Mouse (Mus musculus) kidney, postnatal 10 days (tissue): Measurements from ENCODE around the gene Sestd1.
A peak's percentile ranks its signal among the peaks of the same experiment; 100 is the strongest.

Source experiments
- DNase-seq: peaks from one replicate; pipeline ENCODE4 v3.0.0; 2021; ENCODE audit warnings: mixed read lengths

The Sestd1 gene

DNA sequence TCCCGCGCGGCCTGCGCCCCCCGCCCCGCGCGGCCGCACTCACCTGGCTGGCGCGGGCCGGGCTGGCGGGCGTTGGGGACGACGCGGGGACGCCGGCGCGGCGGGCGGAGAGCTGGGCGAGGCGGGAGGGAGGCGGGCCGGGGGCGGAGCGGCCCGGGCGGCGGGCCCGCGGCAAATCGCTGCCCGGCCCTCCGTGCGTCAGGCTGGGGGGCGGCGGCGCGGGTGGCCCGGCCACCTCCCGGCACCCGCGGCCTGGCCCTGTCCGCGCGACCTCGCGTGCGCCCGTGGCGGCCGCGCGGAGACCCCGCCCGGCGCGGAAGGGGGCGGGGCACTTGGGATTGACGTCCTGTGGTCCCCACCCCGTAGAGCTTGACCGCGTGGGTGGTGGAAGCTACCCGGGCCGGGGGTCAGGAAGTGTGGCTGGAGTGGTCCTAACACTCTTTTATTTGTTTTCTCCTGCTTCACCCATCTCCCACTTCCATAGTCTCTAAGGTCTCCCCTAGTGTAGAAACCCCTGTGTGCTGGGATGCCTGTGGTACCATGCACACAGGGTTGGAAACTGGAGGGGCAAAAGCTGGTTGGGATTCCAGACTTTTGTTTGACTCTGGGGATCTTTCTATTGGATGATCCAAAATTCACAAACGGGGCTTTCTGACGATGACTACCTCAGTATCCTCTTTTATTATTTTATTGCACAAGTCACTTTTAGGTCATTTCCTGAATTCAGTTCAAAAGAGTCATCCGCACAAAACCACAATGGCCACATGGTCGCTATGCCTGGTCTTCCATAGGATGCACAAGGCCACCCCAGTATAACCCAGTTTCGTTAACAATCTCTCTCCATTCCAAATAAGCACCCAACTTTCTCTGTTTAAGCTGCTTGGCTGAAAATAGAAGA lies at the start of gene Sestd1:
Gene Sestd1 (minus strand): TSS at position 81 of the 898 bp plus-strand sequence.
- DNase-seq: peak; percentile 87

DNA sequence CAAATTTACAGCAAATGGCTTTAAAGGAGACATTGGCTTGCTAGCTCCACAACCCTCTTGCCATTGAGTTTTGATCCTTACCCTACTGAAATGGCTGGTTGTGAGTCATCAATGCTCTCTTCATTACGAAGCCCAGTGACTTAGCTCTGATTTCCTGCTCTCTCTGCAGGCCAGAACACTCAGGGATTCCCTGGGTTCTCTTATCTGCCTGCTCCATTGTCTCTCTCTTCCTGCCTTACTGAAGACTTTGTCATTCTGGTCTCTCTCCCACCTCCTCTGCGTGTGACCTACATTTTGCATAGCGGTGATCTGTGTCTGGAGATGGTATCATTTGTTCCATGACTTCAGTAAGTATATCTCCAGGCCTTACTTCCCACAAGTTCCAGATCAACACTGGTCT lies 46.9 kb upstream of the Sestd1 start:
- DNase-seq: no peak

DNA sequence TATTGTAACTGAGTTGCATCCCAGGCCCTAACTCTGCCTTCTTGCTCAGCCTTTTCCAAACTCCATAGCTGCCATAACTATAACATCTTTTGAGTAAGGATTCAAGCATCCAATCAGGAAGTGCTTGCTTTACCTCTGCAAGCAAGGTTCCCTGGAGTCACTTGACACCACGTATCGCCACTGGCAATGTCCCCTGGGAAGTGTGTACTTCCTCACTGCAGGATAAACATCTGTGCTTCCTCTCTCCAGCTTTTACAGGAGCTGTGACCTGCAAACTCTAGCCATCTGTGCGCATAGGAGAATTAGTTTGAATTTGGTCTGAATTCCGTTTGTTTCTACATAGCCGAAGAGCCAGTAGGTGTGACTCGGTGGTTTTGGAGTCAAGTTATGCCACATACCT lies 43.3 kb upstream of the Sestd1 start:
- DNase-seq: no peak

DNA sequence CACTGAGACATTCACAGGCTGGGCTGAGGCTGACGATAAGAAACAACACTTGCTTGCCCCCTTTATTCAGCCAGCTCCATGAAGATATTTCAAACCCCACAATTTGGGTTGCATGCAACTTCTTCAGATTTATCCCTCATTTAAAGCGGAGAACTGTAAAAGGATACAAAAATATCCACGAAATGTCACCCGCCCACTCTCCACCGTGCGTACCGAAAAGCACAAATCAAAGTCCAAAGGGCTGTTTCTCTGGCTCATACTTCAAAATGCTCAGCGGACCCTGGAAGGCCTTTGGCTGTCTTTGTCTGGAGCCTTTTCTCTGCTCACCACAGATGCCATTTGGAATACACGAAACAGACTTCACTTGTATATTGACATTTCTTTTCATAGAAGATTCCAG lies 42.8 kb upstream of the Sestd1 start:
- peak; percentile 61 for DNase-seq

DNA sequence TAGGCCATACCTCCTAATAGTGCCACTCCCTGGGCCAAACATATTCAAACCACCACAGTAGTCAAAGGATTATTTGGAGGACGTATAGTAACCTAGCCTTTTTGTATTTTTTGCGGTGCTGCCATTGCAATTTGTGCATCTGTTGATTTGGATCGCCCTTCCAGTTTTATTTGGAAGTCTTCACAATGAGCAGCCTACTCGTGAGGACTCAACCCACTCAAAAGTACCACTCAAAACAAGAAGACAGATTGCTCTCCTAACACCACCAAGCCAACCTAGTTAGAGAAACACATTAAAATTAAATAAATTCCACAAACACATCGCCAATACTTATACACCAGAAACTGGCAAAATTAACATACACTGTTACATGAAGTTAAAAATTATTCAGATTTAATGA lies 38.8 kb upstream of the Sestd1 start:
- no peak for DNase-seq

DNA sequence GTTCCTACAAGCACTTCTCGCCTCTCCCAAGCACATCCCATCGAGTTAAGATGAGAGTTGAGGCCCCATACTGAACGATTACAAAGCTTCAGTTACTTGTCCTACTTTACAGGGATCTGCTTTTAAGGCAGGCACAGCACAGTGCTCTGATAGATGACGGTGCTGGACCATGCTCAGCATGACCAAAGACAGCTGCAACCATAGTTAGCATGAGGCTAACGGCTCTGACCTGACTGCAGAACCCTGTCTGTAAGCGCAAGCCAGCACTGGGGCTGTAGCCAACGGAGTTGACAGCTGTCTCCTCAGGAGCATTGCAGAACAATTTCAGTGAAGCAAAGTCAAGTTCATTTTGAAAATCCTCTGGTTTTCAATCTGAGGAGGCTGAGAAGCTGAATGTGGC lies 36.6 kb upstream of the Sestd1 start:
- DNase-seq: peak; percentile 67

DNA sequence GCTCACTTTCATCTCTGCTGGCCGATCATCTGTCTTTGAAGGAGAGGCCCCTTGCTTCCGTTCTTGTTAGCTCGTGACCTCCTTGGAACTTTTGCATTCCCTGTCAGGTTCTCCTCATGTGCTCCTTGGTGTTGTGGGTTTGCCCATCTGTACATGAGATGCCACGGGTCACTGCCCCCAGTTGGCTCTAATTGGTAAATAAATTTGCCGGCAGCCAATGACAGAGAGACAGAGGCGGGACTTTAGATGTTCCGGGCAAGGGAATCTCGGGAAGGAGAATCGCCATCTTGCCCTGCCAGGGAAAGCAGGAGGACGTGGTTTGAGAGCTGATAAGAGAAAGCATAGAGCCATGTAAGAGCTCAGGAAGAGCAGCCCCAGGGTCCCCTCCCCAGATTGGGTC lies 33.5 kb upstream of the Sestd1 start:
- DNase-seq: no peak

DNA sequence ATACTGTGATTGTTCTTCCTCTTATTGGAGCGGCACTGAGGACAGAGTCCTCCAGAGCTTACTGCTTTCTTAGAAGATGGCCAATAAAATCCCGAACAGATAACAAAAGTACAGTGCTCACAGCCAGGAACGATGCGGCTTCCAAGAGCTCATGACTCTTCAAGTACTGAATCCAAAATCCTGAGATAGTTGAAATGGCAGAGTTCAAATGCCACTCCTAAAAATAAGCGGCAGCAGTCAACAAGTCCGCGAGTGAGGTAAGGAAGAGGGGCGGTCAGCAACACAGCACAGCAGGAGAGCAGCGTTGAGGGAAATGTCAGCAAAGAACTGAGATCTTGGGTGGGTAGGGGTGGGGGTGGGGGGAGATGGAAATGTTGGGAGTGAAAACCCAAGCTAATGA lies 32.2 kb upstream of the Sestd1 start:
- no peak for DNase-seq

DNA sequence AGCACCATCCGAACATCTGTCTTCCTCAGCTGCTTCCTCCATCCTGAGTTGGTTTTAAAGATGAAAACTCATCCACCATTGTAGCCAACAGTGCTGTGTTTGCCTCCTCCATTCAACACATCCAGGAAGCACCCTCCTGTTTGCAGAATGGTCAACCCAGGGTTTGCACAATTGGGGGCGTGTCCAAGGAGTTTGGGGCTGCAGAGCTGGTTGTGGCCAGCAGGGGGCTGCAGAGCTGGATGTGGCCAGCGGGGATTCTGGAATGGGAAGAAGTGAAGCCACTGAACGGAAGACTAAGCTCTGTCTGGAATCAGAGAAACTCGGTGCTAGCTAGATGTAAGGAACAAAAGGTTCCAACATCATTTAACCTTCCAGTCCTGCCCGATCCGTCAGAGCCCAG lies 28.9 kb upstream of the Sestd1 start:
- DNase-seq: peak; percentile 69

DNA sequence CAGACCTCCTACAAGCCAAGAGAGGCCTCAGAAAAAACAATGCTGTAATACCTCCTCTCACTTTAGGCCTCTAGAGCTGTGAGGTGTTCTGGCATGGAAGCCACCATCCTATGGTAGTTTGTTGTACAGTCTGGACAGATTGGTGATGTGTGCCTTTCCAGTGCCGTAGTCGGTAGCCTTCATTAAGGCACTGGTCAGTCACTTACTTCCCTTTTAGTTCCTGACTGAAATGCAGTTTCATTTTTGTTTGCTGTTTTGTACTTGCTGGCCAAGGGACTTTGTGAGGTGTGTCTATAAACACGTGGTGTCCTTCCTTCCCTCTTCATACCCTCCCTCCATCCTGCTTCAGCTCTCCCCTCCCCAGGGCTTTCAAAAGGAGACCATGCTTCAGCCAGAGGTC lies 24.1 kb upstream of the Sestd1 start:
- no peak for DNase-seq

DNA sequence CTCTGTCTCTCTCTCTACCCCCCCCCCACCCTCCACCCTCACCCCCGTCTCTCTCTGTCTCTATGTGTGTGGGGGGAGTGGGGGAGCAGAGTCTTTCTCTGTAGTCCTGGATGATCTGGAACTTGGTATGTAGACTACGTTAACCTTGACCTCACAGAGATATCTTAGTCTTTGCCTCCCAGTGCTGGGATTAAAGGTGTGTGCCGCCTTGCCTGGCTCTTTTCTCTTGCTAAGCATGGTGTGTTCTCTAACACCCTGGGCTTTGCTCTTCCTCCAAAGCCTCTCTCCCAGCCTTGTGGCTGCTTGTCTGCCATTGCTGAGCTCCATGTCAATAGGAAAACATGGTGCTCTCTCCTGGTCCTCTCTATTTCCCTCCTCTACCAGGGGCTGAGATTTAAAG lies 23.3 kb upstream of the Sestd1 start:
- DNase-seq: no peak

DNA sequence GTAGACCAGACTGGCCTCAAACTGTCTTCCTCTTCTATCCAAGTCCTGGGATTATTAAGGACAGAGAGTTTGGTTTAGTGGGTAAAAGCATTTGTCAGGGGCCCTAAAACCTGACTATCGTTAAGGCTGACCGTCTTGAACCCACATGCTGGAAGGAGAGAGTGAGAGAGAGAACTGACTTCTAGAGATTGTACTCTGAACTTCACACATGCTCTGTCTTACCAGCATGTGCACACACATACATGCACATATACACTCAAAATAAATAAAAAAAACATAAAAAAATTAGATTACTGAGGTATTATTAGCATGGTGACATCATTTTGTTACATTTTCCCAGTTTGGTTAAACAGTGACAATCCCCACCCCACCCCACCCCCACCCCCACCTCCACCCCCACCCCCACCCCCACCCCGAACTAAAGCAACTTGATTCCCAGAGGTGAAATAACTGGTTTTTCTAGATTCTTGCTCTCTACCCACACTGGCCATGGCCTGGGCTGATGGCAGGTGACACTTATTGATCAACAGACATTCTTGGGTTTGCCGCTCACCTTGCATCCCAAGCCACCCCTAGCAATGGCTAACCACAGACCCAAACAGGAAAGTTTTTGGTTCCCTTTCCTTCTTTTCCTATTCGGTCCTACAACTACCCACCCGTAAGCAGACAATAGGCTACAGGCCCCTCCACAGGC lies 22.4 kb upstream of the Sestd1 start:
- DNase-seq: no peak

DNA sequence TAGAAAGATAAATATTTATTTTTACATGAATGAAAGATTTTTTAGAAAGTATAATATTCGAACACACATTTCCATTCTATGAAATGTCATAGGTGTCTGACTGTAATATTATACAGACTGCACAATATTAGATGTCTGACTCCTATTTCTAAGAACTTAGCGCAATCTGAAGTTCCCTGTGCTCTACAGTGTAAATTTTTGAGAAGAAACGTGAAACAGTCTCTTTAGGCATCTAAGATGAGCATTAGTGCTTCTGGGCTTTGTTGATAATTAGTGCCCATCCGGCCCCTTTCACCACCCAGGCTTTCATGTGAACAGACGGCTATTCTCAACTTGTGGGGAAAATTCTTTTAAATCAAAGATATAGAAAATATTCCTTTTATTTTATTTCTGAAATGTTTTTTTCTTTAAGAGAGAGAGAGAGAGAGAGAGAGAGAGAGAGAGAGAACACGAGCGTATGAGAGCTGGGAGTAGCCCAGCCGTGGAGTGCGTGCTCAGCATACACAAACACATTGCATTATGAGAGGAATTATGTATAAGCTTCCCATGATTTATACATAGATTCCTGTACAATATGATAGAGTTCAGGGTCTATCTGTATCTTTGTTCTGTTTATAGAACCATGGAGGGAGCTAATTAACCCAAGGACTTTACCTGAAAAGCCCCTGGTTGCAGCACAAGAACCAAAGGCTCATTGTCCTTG lies 21.4 kb upstream of the Sestd1 start:
- DNase-seq: no peak

DNA sequence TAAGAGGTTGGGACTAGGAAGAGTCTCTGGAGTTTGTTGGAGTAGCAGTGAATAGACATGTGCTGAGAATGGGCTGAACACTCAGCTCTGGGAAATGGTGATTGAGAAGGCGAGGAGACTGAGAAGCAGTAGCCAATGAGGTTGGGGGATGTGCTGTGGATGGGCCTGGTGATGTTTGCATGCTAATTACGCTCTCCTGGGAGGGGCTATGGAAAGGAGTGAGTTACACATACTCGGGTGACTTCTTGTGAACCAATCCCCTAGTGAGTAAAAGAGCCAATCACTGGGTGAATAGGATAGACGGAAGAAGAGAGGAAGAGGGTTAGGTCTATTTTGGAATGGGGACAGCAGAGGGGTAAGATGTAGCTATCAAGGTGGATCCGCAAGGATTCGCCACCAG lies 9.3 kb upstream of the Sestd1 start:
- DNase-seq: no peak

DNA sequence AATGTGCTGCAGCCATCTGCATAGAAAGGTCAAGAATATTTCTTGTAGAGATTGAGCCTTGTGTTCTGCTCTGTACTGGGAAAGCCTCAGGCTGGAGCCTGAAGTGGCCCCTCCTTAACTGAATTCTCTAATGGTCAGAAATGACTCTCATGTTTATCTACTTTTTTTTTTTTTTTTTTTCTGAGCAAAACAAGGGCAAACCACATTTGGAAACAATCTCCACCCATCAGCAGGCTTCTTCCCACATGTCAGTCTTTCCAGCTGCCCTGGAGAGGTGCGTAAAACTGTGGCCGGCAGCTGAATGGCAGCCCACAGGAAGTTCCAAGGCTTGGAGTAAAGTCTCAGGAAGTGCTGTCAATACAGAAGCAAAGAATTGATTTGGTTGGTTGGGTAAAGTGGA lies 6.4 kb upstream of the Sestd1 start:
- no peak for DNase-seq

DNA sequence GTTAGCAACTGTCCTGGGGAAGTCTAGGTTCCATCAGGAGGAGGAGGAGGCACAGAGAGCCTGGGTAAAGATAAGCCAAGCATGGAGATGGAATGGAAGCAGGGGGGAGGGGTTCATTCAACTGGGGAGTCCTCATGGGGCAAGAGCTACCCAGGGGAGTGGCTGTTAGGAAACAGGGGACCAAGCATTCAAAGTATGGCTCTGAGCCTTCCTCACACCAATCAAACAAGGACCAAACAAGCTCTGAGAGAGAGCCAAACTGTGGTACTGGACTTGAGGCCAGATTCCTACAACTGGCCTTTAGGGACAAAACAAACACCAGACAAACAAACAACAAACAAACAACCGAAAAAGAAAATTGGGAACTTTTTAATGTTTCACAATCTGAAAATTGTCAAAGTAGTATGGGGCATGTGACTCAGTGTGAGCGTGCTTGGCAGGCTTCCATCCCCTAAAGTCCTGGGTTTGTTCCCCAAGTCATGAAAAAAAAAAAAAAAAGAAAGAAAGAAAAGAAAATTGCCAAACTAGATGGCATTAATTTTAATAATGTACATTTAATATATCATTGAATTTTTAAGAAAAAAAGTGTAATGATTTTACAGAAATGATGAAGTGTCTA lies 4.0 kb upstream of the Sestd1 start:
- no peak for DNase-seq

DNA sequence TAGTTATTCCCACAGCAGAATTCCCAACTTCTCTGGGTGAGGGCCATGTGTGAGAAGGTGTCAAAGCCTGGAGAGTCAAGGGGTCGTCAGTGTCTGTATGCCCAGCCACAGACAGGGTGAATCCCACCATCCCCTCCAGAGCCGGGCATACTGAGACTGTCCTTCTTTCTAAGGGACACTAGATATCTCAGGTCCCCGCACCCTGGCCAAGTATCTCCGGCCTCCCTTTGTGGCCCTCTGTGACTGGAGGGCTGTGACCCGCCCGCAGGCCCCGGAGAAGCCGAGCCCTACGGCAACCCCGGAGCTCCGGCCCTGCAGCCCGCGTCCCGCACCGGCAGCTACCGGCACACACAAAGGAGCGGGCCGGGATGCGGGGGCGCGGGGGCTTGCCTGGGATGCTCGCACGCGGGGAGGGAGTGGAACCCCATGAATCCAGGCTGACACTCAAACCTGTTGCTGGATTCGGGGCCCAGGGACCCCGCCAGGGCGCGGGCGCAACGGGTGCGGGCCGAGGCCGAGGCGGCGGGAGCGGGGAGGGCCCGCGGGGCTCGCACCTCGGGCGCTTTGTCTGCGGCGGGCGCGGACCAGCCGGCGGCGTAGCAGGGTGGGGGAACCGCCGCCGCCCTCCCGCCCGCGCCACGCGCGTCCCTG lies 406 bp downstream of the Sestd1 start:
- peak; percentile 61 for DNase-seq

DNA sequence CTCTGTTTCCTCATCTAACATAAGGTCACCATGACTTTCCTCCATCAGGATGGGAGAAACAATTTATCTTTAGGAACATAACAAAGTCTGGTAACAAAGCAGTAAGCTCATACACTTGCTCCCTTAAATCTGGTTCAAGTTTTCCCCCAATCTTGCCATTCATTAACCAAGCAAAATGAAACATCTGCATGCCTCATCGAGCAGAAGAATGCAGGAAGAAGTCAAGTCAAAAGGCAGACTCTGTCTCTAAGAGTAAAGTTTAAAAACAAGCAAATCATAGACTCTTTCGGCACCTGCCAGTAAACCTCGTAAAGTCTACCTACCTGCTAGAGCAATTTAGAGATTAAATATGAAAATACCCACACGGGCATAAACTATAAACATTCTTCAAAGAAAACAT lies 3.1 kb downstream of the Sestd1 start:
- no peak for DNase-seq

DNA sequence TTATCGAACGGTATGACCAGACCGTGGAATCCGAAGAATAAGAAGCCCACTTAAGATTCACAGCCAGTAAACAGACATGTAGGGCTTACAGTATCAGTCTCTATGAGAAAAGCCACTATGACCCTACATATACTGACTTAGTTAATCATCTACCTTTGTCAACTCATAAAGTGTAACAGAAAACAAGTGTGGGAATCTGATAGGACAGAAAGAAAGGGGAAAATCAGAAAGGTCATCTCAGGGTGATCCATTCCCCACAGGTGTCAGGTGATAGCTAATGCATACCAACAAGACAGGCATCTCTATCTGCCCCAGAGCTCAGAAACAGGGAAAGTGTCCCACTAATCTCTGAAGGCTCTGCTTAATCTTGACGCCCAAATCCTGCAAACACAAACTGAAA lies 4.5 kb downstream of the Sestd1 start:
- no peak for DNase-seq

DNA sequence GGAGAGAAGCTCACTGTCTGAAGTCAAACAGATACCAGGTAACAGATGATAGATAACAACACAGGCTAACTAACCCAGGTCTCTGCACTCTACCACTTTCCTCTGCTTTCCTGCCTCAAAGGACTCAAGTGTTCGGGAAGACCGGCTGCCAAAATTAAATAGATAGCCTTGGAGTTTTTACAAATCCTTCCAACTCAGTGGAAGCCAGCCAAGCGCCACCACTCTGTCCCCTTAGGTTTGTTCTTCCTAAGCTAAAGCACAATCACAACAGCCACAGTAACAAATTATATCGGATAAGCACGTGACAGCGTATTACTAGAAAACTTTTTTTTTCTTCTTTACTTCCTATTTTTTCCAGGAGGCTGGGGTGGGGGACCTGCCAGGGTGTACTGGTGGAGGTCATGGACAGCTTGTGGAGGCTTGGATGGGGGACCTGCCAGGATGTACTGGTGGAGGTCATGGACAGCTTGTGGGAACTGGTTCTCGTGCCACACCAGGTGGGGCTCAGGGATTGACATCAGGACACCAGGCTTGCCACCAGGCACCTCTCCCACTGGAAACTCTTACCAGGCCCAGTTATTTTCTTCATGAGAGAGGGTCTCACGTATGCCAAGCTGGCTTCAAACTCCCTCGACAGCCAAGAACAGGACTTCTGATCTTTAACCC lies 5.3 kb downstream of the Sestd1 start:
- no peak for DNase-seq

DNA sequence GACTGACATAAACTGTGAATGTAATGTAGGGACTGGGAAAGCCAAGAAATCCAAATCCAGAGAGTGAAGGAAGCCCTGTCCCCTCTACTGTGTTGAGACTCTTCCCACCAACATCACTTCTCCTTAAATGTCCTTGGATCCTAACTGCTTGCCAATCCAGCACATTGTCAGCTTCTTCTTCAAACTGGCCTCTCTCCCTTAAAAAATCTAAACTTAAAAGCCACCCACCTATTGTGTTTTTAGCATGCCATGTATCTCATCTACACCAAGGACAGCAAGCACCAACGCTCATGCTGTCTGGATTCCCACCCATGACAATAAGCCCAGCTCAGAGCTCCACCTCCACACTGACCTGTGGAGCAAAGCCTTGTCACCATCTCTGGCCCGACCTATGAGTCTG lies 7.4 kb downstream of the Sestd1 start:
- no peak for DNase-seq

DNA sequence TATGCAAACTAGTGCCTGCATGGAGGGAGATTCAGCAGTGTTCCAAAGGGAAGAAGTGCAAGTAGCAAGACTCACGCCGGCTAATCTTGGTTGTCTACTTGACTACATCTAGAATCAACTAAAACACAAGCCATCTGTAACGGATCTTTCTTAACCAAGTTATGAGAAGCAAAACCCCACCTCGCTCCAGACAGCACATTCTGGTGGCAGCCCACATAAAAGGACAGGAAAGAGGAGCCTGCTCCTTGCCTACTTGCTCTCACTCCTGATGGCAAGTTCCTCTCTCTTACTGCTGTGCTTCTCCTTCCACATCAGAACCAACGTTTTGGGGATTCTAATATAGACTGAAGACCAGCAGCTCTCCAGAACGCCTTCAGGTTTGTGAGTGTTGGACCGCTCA lies 9.6 kb downstream of the Sestd1 start:
- no peak for DNase-seq
